Comparison of ENCODE assay signal across 14 mouse cellular contexts in genomic region chr17:84099737-84100136, GRCm38 (mm10).
DNase-seq lines count a peak whose midpoint lies in the region; ATAC-seq lines count a peak whose summit lies in the region.
"Had no signal": no experiment of that assay in that cellular context is flagged by ENCODE, and none has a peak within 500 bp of the region (broad histone marks: within the 10 kb centered on the region; RNA-seq: fewer than 3 reads in every experiment).

No protein-coding gene starts in this region.

- H3K4me1 ChIP-seq in hindbrain, embryonic 16.5 days (ENCODE audit: control insufficient read depth, insufficient read depth, low read depth, low read length), result peaks cover 15% of the 10 kb centered on the region
- peaks cover 45% of the 10 kb centered on the region for H3K4me1 ChIP-seq in hindbrain, embryonic 12.5 days
- peaks cover 50% of the 10 kb centered on the region for H3K4me1 ChIP-seq in neural tube, embryonic 13.5 days (replicated peaks)
- H3K4me1 ChIP-seq in midbrain, embryonic 15.5 days, result peaks cover 14% of the 10 kb centered on the region

- 0 out of 2 replicates have a peak overlapping the region, but pooled peaks have one; percentile 11 for H3K27ac ChIP-seq in hindbrain, embryonic 16.5 days (ENCODE audit: low read depth, low read length)
- no peak overlapping the region for H3K27ac ChIP-seq in hindbrain, embryonic 12.5 days
- H3K27ac ChIP-seq in neural tube, embryonic 13.5 days (replicated peaks), result 0 out of 2 replicates have a peak overlapping the region, but pooled peaks have one; percentile 28
- H3K27ac ChIP-seq in midbrain, embryonic 15.5 days, result no peak overlapping the region

- no peaks in the 10 kb centered on the region for H3K27me3 ChIP-seq in hindbrain, embryonic 16.5 days (replicated peaks; ENCODE audit: control insufficient read depth, insufficient read depth, low read length)
- peaks cover 3% of the 10 kb centered on the region; the same call in 1 of the 2 replicates for H3K27me3 ChIP-seq in hindbrain, embryonic 12.5 days
- no peaks in the 10 kb centered on the region for H3K27me3 ChIP-seq in neural tube, embryonic 13.5 days
- H3K27me3 ChIP-seq in midbrain, embryonic 15.5 days (replicated peaks), result no peaks in the 10 kb centered on the region
- H3K27me3 ChIP-seq: embryonic facial prominence, embryonic 15.5 days had no signal

- H3K9ac ChIP-seq in hindbrain, embryonic 16.5 days (ENCODE audit: low read depth, low read length), result no peak overlapping the region
- no peak overlapping the region for H3K9ac ChIP-seq in hindbrain, embryonic 12.5 days
- H3K9ac ChIP-seq in neural tube, embryonic 13.5 days, result no peak overlapping the region
- H3K9ac ChIP-seq in midbrain, embryonic 15.5 days, result no peak overlapping the region
- H3K9ac ChIP-seq: embryonic facial prominence, embryonic 15.5 days; forebrain, postnatal 0 days; liver, postnatal 0 days had no signal

- no peaks in the 10 kb centered on the region for H3K9me3 ChIP-seq in hindbrain, embryonic 16.5 days (ENCODE audit: control insufficient read depth, low read length)
- no peaks in the 10 kb centered on the region for H3K9me3 ChIP-seq in hindbrain, embryonic 12.5 days (replicated peaks)
- no peaks in the 10 kb centered on the region for H3K9me3 ChIP-seq in neural tube, embryonic 13.5 days
- no peaks in the 10 kb centered on the region for H3K9me3 ChIP-seq in midbrain, embryonic 15.5 days
- H3K9me3 ChIP-seq: embryonic facial prominence, embryonic 15.5 days had no signal

- ATAC-seq in hindbrain, embryonic 16.5 days, result no peak
- no peak for ATAC-seq in hindbrain, embryonic 12.5 days (ENCODE audit: low FRiP score)
- no peak for ATAC-seq in neural tube, embryonic 13.5 days (ENCODE audit: low read depth)
- ATAC-seq in midbrain, embryonic 15.5 days (replicated peaks), result no peak
- ATAC-seq: forebrain, postnatal 0 days; liver, postnatal 0 days; midbrain, embryonic 16.5 days had no signal

- no peaks in the 10 kb centered on the region for H3K36me3 ChIP-seq in hindbrain, embryonic 16.5 days (ENCODE audit: control insufficient read depth, insufficient read depth, low read length)
- no peaks in the 10 kb centered on the region for H3K36me3 ChIP-seq in hindbrain, embryonic 12.5 days
- H3K36me3 ChIP-seq in neural tube, embryonic 13.5 days, result no peaks in the 10 kb centered on the region
- H3K36me3 ChIP-seq in midbrain, embryonic 15.5 days (replicated peaks), result no peaks in the 10 kb centered on the region
- H3K36me3 ChIP-seq: embryonic facial prominence, embryonic 15.5 days had no signal

- no peak overlapping the region for H3K4me3 ChIP-seq in hindbrain, embryonic 16.5 days (ENCODE audit: low read length)
- H3K4me3 ChIP-seq in hindbrain, embryonic 12.5 days, result no peak overlapping the region
- H3K4me3 ChIP-seq in neural tube, embryonic 13.5 days, result no peak overlapping the region
- no peak overlapping the region for H3K4me3 ChIP-seq in midbrain, embryonic 15.5 days
- H3K4me3 ChIP-seq: embryonic facial prominence, embryonic 15.5 days had no signal

- H3K4me2 ChIP-seq in hindbrain, embryonic 16.5 days (ENCODE audit: low read length), result no peak overlapping the region
- no peak overlapping the region for H3K4me2 ChIP-seq in hindbrain, embryonic 12.5 days (replicated peaks)
- H3K4me2 ChIP-seq in neural tube, embryonic 13.5 days, result no peak overlapping the region
- no peak overlapping the region for H3K4me2 ChIP-seq in midbrain, embryonic 15.5 days
- H3K4me2 ChIP-seq: embryonic facial prominence, embryonic 15.5 days had no signal

- WGBS in hindbrain, embryonic 16.5 days, result 85% methylated on average over 9 of the region's 9 CpGs
- WGBS in hindbrain, embryonic 12.5 days, result 83% methylated on average over 9 of the region's 9 CpGs
- 75% methylated on average over 9 of the region's 9 CpGs for WGBS in neural tube, embryonic 13.5 days
- 92% methylated on average over 9 of the region's 9 CpGs for WGBS in midbrain, embryonic 15.5 days

- peak; percentile 79 for DNase-seq in adrenal gland, postnatal 10 days
- no peak for DNase-seq in adrenal gland, adult 2 months
- DNase-seq in neural tube, embryonic 10.5 days (ENCODE audit: extremely low spot score, low spot score), result no peak
- peak; percentile 53 for DNase-seq in lung, postnatal 14 days
- DNase-seq: forebrain, postnatal 0 days; liver, postnatal 0 days; spleen, adult 18-20 months; thymus, postnatal 14 days had no signal

Comparison
In these comparisons a context has a peak if more than half of its experiments do, and no peak if none do; other contexts are left out.
1. DNase-seq: peak in adrenal gland, postnatal 10 days (single experiment) and lung, postnatal 14 days (single experiment); none in adrenal gland, adult 2 months (single experiment) and neural tube, embryonic 10.5 days (single experiment).
2. H3K27ac ChIP-seq: peak in hindbrain, embryonic 16.5 days (single experiment) and neural tube, embryonic 13.5 days (single experiment); none in hindbrain, embryonic 12.5 days (single experiment) and midbrain, embryonic 15.5 days (single experiment).